Mouse (Mus musculus) adrenal gland, postnatal 14 days (tissue): ENCODE results near the gene Cdh23. TPM values are rescaled to one million over a fixed set of nuclear protein-coding genes. Genes with fewer than 3 reads are reported as not detected.

Source experiments
- DNase-seq: peaks from one replicate; pipeline ENCODE4 v3.0.0; 2021; ENCODE audit warnings: mixed read lengths
- total RNA-seq: library from RNA; stranded (reverse); gene quantifications from 2 replicates; pipeline ENCODE4 v1.2.3, GENCODE M21; 2021

Gene Cdh23
- total RNA-seq, 1 experiment from 2014 or later = 4.5 TPM

DNA sequence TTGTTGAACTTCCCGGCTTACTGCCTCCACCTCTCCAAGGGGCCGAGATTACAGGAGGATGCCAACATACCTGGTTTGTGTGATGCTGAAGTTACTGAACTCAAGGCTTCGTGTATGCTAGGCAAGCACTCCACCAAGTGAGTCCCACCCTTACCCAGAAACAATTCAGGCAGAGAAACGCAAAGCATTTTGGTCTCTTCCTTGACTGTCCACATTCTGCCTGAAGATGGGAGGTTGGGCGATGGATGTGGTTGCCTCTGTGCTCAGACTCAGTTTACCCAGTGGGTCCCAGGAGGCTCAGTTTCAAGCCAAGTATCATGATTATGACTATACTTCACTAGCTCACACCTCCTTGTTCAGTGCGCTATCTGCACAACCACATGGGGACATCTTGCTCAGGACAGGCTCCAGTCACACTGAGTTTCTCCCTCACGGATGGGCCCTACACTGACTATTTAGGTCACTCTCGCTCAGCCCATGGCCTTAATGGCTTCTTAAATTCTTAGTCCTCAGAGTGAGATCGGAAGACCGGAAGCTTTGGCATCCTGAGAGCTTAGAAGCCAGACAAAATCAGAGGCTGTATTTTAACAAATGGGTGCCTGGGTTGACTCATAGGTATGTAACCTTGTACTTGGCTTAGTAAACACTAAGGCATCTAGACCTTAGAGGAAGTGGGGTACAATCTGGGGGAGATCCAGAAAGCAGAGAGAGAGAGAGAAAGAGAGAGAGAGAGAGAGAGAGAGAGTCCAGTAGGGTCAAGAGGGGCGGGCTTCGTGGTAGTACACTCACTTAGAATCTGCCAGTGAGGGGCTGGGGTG, 118.2 kb downstream of the Cdh23 start:
- no peak for DNase-seq

GRCm38 (mm10) chr10:60577125-60577919, 119.0 kb downstream of the Cdh23 start:
- DNase-seq = peak; percentile 81

- DNase-seq = no peak
Observed at GRCm38 (mm10) chr10:60574851-60575250, 121.4 kb downstream of the Cdh23 start.

- no peak for DNase-seq
Observed at GRCm38 (mm10) chr10:60571491-60571890, 124.8 kb downstream of the Cdh23 start.

GRCm38 (mm10) chr10:60566369-60567037, 129.8 kb downstream of the Cdh23 start:
- no peak for DNase-seq

- DNase-seq = no peak
Observed at GRCm38 (mm10) chr10:60564136-60564535, 132.2 kb downstream of the Cdh23 start.

DNA sequence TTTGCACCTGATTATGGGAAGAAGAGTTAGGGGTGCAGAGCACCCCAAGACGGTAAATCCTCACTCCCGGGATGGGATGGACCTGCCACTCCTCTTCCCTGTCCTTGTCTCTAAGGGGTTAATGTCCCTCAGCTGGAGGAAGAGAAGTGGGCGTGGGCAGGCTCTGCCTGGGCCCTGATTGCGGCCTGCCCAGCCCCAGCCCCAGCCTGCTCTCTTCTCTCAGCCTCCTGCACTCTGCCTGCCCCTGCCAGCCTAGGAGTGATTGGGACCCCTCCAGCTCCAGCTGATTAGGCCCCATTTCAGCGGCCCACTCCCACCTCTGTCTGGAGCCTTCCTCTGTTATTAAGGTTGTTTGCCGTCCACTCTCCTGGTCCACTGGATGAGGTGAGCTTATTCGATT, 133.3 kb downstream of the Cdh23 start:
- DNase-seq = no peak

GRCm38 (mm10) chr10:60558491-60558927, 137.8 kb downstream of the Cdh23 start:
- DNase-seq = peak; percentile 11

- no peak for DNase-seq
Observed at GRCm38 (mm10) chr10:60552951-60553635, 143.2 kb downstream of the Cdh23 start.

- no peak for DNase-seq
Observed at GRCm38 (mm10) chr10:60539164-60539914, 157.0 kb downstream of the Cdh23 start.

DNA sequence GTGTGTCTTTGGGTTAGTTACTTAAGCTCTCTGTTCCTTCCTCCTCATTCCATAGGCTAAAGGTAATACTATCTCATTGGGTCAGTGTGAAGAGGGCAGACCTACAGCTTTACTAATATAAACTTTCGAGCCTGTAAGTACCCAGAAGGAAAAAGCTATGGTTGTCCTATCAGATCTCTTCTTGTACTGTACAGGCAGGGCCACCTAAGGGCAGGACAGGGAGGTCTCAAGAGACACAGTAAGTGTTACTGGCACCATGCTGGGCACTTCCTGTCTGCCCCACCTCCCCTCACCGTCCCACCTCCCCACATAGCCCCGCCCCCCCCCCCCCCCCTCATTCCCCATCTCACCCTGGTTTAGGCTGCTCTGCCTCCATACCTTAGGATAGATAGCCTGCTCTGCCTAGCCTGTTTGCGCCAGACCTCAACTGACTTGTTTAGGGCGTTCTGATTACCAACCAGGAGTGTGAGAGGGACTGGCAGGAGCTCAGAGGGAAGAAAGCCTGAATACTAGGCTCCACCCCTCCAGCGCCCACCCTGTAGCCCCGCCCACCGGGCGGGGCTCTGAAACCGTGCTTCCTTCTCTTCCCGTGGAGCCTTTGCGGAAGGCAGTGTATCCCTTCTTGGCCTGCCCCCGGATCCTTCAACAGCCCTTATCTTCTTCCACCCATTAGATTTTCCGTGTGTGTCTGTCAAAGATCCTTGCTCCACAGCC, 160.0 kb downstream of the Cdh23 start:
- peak; percentile 18 for DNase-seq

DNA sequence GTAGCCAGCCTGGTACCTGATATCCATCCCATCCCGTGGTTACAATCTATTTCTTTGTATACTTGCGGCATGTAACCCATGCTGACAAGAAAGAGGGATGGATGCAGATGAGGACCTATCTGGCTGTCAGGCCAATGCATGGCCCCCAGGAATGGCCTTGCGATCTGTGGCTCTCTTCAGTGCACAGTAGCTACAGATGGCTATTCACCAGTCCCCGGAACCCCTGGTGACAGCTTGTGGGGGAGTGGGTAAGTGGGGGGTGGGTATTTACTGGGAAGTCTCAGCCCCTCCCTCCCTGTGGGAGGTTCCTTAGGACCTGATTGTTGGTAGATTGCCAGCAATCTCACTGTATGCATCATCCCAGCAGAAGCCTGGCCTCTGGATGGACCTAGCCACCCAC, 163.8 kb downstream of the Cdh23 start:
- DNase-seq = no peak

- DNase-seq = peak; percentile 74
Observed at GRCm38 (mm10) chr10:60531349-60531748, 164.9 kb downstream of the Cdh23 start.

DNA sequence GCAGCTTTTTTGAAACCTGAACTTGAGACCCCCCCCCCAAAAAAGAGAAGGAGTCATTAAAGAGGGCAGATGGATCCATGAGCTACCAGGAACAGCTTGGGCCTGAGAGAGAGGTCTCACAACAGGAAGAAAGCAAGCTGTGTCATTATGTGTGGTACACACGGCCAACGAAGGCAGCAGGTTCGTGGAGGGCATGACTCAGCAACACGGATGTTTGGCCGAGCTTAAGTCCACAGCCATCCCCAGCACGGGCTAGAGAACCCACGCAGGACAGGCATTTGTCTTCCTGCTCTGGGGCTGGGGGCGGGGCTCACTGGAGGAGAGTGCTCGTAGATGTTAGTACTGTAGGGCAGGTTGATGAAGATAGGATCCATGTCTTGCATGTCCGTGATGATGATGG, 165.7 kb downstream of the Cdh23 start:
- no peak for DNase-seq

DNA sequence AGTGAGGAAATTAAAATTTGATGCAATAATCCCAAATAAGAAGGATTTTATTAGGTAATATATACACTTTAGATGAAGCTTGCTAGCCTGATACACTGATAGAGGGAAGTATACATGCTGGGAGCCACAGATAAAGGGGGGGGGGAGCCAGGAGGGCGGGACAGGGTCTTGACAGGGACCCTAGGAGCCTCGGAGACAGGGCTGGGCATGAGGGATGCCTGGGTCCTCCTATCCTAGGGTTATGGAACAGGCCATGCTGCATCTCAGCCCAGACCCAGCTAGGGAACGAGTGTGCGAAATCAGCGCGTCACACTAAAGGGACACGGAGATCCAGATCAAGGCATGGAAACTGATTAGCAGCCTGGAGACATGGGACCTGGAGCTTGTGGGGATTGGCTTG, 168.3 kb downstream of the Cdh23 start:
- DNase-seq = no peak

DNA sequence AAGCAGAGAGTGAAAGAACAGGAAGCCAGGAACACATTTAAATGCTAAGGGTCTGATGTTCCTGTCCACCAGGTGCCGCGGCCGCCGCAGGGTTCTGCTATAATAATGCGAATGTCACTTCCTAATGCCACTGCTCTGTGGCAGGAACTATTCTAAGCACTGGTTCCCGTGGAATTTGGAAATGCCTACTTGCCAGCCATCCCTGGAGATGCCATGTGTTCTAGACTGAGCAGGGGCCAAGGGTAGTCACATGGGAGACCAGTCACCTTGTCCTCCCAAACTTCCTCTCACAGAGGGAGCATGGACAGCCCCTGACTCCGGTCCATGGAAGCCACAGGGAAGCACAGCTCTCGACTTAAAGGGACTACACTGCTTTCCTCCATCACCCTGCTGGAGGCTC, 171.2 kb downstream of the Cdh23 start:
- no peak for DNase-seq

- DNase-seq = no peak
Observed at GRCm38 (mm10) chr10:60516286-60516685, 180.0 kb downstream of the Cdh23 start.

- DNase-seq = peak; percentile 54
Observed at GRCm38 (mm10) chr10:60498538-60498937, 197.8 kb downstream of the Cdh23 start.

DNA sequence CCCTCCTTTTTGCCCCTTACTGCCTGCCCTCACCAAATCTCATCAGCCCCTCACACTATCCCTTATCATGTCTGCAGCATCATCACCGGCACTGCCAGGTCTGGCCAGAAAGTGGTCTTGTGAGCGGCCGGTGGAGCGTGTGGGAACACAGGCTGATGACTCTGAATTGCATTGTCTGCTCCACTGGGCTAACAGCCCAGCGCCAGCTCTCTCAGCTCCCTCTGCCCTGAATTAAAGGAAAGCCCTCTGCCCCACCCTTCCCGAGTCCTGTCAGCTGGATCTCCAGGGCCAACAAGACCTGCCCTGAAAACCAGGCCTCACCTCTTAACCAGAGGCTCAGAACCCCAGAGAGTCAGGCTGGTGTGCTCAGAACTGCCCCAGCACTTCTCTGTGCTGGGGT, 201.2 kb downstream of the Cdh23 start:
- no peak for DNase-seq

DNA sequence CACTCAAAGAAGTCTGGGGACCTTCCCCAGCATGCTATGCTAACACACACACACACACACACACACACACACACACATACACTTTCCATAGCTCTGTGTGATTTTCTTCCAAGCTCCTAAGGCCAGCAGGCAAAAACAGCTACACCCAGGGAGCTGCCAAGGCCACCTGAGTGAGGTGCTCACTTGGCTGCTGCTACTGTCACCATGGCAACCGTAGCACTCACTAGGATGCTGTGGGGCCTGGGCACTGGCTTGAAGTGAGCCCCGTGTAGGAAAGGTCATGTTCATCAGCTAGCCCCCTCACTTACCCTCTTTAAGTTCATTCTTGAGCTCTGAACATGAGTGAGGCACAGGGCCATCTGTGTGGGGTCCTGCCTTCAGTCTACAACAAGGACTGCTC, 204.8 kb downstream of the Cdh23 start:
- DNase-seq = no peak

DNA sequence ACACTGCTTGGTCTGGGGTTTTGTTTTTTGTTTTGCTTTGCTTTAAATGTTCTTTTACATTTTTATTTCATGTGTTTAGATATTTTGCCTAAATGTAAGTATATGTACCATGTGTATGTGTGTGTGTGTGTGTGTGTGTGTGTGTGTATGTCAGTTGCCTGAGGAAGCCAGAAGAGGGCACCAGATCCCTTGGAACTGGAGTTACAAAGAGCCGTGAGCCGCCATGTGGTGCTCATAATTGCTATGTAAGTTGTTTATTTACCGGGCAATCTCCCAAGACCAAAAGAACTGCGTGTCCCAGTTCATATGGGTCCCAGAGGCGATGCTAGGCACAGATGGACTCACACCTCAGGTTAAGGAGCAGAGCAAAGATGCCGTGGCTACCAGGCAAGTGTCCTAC, 214.9 kb downstream of the Cdh23 start:
- DNase-seq = no peak
